Mouse (Mus musculus) neural tube, embryonic 11.5 days (tissue): ENCODE data around the gene Actn2. TPM values are rescaled to one million over a fixed set of nuclear protein-coding genes. Genes with fewer than 3 reads are reported as not detected.

Experiments used
- ATAC-seq: fragments of 200-750 bp; cut with Nextera tagmentation; 2 replicates; pipeline ENCODE4 v1.8.0; 2017; ENCODE audit warnings: moderate number of reproducible peaks, mild to moderate bottlenecking, moderate TSS enrichment, moderate library complexity; ENCODE audit not compliant: insufficient read depth, low FRiP score, low TSS enrichment
- DNase-seq: peaks from one replicate; pipeline ENCODE4 v3.0.0-alpha.2; 2015; ENCODE audit warnings: low spot score
- H3K27ac ChIP-seq: fragments of 300-500 bp; sonication (generic); 2 replicates; pipeline ENCODE4 v1.5.1; 2014; ENCODE audit warnings: low read depth, mild to moderate bottlenecking, low read length
- H3K27me3 ChIP-seq: fragments of 300-500 bp; sonication (generic); 2 replicates; pipeline ENCODE4 v1.6.1; 2014; ENCODE audit warnings: mild to moderate bottlenecking, low read length, mixed read lengths; ENCODE audit not compliant: control insufficient read depth, insufficient read depth
- H3K36me3 ChIP-seq: fragments of 300-500 bp; sonication (generic); 2 replicates; pipeline ENCODE4 v1.6.1; 2014; ENCODE audit warnings: mild to moderate bottlenecking, low read length, moderate library complexity, mixed read lengths; ENCODE audit not compliant: control insufficient read depth, insufficient read depth
- H3K4me1 ChIP-seq: fragments of 300-500 bp; sonication (generic); 2 replicates; pipeline ENCODE4 v1.6.1; 2014; ENCODE audit warnings: low read length, mixed read lengths; ENCODE audit not compliant: control insufficient read depth, insufficient read depth
- H3K4me2 ChIP-seq: fragments of 300-500 bp; sonication (generic); 2 replicates; pipeline ENCODE4 v1.6.1; 2014; ENCODE audit warnings: low read depth, mild to moderate bottlenecking, moderate library complexity
- H3K4me3 ChIP-seq: fragments of 300-500 bp; sonication (generic); 2 replicates; pipeline ENCODE4 v1.5.1; 2014; ENCODE audit warnings: low read depth, low read length
- H3K9ac ChIP-seq: fragments of 300-500 bp; sonication (generic); 2 replicates; pipeline ENCODE4 v1.6.1; 2014; ENCODE audit warnings: mild to moderate bottlenecking, low read length
- H3K9me3 ChIP-seq: fragments of 300-500 bp; sonication (generic); 2 replicates; pipeline ENCODE4 v1.6.1; 2016; ENCODE audit warnings: low read length; ENCODE audit not compliant: control insufficient read depth
- WGBS: fragments of 180-500 bp; shearing (Covaris S2); extraction: QIAGEN DNeasy Blood & Tissue Kit; methylation state at CpG from one replicate; pipeline ENCODE4 v1.1.7; 2014; 5-methylcytosine and 5-hydroxymethylcytosine counted together
- polyA plus RNA-seq: library from polyadenylated mRNA; unstranded; fragments of >200 nt; fragmentation: Nextera tagmentation; extraction: Ambion mirVana; gene quantifications from 2 replicates; pipeline ENCODE4 v1.2.1, GENCODE M21; 2014

Gene Actn2
- polyA plus RNA-seq, 1 experiment from 2014 or later = 31.9 TPM

DNA sequence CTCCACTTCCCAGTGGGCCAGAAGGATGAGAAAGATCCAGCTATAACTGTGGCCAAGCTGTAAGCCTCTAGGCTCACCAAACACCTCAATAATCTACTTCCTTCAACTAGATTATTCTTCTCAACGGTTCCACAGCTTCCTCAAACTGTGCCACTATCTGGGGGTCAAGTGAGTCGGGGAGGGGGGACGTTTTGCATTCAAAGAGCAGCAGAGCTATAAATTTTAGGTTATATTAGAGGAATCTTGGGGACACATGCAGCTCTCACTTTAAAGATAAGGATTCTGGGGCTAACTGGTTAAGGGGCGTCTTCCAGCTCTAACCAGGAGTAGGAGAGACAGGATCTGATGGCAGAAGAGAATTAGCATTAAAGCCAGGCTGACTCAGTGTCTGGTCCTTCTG is 15.6 kb upstream of the Actn2 start:
- ATAC-seq (no peak), DNase-seq (no peak)
- Histone ChIP-seq H3K27ac (no peak overlapping the region), H3K36me3 (no peaks in the 10 kb centered on the region), H3K27me3 (no peaks in the 10 kb centered on the region), H3K9ac (no peak overlapping the region), H3K9me3 (no peaks in the 10 kb centered on the region), H3K4me3 (no peak overlapping the region), H3K4me1 (no peaks in the 10 kb centered on the region), H3K4me2 (no peak overlapping the region)
- WGBS = 70% methylated on average over 4 of the region's 4 CpGs

DNA sequence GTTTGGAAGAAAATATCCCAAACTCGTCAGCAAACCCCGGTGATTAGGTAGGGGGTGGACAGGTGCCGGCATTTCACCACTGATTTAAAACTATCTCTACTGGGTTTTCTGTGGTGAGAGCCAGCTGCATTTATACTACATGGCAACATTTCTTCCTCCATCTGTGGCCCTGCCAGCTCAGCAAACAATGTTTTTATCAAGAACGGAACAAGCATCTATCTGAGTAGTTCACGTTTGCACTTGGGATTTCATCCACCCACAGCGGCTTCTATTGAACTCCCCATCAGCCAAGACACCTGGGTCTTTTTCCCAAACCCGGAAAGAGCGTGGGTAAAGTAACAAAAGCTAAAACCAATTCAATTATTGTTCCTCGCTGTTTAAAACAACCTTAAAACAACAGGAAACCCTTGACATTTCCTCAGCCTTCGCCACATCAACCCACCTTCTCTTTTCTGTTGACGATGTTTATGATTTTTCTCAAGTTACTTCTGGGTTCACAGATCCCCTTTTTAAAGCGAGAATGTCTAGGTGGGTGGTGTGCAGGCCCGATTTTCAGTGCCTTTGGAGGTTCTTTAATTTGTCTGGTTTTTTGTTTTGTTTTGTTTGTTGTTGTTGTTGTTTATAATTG is 8.8 kb upstream of the Actn2 start:
- 83% methylated on average over 13 of the region's 13 CpGs for WGBS
- no peak for DNase-seq
- Histone ChIP-seq H3K27ac (no peak overlapping the region), H3K27me3 (no peaks in the 10 kb centered on the region), H3K4me2 (no peak overlapping the region), H3K4me3 (no peak overlapping the region), H3K36me3 (no peaks in the 10 kb centered on the region), H3K9me3 (no peaks in the 10 kb centered on the region), H3K4me1 (no peaks in the 10 kb centered on the region), H3K9ac (no peak overlapping the region)
- no peak for ATAC-seq

DNA sequence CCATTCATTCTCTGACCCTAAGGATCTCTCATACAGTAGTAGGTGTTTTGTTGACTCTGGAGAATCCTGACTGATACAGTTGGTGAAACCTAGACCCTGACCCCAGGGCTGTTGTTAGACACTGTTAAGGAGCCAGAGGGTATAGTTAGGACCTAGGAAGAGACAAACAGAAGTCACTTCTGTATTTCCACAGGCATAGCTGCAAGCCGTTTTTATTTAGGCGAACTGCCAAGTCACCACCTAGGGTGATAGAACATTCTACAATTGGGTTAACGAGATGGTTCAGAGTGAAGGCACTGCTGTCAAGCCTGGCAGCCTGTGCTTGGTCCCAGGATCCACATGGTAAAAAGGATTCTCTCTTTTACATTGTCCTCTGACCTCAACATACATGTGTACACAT is 6.3 kb upstream of the Actn2 start:
- DNase-seq = no peak
- Histone ChIP-seq H3K9ac (no peak overlapping the region), H3K36me3 (no peaks in the 10 kb centered on the region), H3K27me3 (no peaks in the 10 kb centered on the region), H3K9me3 (no peaks in the 10 kb centered on the region), H3K4me2 (no peak overlapping the region), H3K4me3 (no peak overlapping the region), H3K27ac (no peak overlapping the region), H3K4me1 (no peaks in the 10 kb centered on the region)
- 88% methylated on average over 3 of the region's 3 CpGs for WGBS
- no peak for ATAC-seq

DNA sequence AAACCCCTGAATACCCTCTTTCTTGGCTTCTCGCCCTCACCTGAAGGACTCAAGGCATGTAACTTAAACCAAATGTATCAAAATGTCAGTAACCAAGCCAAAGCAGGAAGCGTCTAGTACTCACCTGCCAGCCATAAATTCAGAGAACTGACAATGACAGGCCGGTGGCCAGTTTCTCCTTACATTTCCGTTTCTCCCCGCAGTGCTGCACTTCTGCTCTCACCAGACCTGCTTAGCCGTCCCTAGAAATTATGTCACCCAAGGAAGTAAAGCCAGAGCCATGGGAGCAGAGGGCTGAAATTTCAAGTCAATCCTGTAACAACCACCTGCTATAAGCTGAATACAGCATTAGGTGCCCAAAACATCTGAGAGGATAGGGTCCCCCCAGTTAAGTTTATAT is 887 bp upstream of the Actn2 start:
- no peaks in the 10 kb centered on the region for H3K27me3 ChIP-seq
- DNase-seq = no peak
- WGBS = 59% methylated on average over 6 of the region's 6 CpGs

DNA sequence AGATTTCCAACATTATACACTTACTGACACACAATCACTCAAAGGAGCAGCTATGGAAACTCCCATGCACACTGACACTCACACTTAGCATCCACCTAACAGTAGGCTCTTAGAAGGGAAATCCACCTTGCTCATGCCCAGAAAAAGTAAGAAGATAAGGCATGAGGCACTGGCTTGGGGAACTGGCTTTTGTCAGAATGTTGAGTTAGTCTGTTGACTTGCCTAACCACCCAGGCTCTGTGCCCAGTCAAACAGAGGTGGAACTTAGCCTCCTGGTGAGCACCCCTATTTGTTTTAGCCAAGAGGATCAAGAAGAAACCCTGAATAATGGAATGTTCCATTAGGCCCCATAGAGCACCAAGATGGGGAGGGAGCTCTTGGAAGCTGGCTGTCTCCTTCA is 1.1 kb downstream of the Actn2 start:
- DNase-seq = no peak

More for the DNA sequence above, 887 bp upstream of the Actn2 start:
- Histone ChIP-seq H3K4me1 (peaks cover 3% of the 10 kb centered on the region; the same call in 1 of the 2 replicates), H3K9ac (no peak overlapping the region), H3K4me3 (no peak overlapping the region), H3K36me3 (no peaks in the 10 kb centered on the region), H3K27ac (no peak overlapping the region), H3K9me3 (no peaks in the 10 kb centered on the region), H3K4me2 (no peak overlapping the region)
- no peak for ATAC-seq

DNA sequence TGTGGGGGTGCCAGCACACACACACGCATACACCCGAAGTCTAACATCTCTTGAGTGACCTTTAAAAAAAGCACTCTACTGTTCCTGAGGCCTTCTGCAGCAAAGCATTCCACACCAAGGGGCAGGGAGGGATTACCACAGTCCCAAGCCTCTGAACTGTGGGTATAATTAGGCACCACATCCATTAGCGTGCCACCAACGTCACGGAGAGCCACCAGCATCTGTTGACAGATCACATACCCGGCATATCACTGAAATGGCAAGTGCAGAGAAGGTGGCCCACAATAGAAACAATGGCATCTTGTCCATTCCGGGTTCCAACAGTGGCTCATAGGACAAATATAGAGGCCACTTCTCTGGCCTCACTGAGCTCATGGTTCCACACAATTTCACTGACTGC is 2.8 kb downstream of the Actn2 start:
- peaks cover 3% of the 10 kb centered on the region; the same call in 1 of the 2 replicates for H3K4me1 ChIP-seq
- no peaks in the 10 kb centered on the region for H3K27me3 ChIP-seq
- 92% methylated on average over 7 of the region's 7 CpGs for WGBS
- H3K9me3 ChIP-seq = no peaks in the 10 kb centered on the region
- H3K27ac ChIP-seq = no peak overlapping the region
- DNase-seq = no peak
- no peak overlapping the region for H3K9ac ChIP-seq
- no peak overlapping the region for H3K4me2 ChIP-seq
- H3K36me3 ChIP-seq = no peaks in the 10 kb centered on the region
- no peak for ATAC-seq
- H3K4me3 ChIP-seq = no peak overlapping the region

More for the DNA sequence above, 1.1 kb downstream of the Actn2 start:
- Histone ChIP-seq H3K4me2 (no peak overlapping the region), H3K27me3 (no peaks in the 10 kb centered on the region), H3K9ac (no peak overlapping the region), H3K36me3 (no peaks in the 10 kb centered on the region), H3K9me3 (no peaks in the 10 kb centered on the region), H3K4me1 (peaks cover 3% of the 10 kb centered on the region; the same call in 1 of the 2 replicates), H3K27ac (no peak overlapping the region), H3K4me3 (no peak overlapping the region)
- ATAC-seq = no peak

DNA sequence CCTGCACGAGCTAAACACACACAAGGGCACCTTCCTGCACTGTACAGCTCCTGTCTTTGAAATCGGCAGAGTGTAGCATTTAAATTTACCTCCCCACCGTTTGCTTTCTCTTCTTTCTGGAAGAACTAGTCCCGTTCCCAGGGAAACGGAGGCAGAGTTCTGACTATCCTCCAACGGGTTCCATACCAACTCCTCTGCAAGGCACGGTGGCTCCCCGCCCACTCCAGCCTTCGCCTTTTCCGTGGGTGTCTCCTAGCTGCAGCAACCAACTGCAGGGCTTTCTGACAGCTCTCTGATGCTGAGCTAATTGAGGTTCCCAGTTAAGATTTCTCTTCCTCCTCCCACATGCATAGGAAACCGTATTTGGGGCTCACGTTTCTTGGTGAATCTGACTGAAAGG is 6.5 kb downstream of the Actn2 start:
- Histone ChIP-seq H3K27ac (no peak overlapping the region), H3K27me3 (no peaks in the 10 kb centered on the region), H3K4me3 (no peak overlapping the region), H3K36me3 (no peaks in the 10 kb centered on the region), H3K4me1 (no peaks in the 10 kb centered on the region), H3K9me3 (no peaks in the 10 kb centered on the region), H3K4me2 (no peak overlapping the region), H3K9ac (no peak overlapping the region)
- ATAC-seq (no peak), DNase-seq (no peak)
- WGBS = 79% methylated on average over 12 of the region's 12 CpGs

DNA sequence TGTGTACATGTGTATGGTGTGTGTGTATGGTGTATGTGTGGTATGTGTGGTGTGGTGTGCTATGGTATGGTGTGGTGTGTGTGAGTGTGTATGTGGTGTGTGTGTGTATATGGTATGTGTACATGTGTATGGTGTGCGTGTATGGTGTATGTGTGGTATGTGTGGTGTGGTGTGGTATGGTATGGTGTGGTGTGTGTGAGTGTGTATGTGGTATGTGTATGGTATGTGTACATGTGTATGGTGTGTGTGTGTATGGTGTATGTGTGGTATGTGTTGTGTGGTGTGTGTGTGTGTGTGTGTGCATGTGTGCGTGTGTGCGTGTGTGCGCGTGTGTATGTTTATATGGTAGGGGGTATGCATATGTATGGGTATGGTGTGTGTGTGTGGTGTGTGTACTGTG is 9.0 kb downstream of the Actn2 start:
- no peak overlapping the region for H3K4me3 ChIP-seq
- ATAC-seq (no peak), DNase-seq (no peak)
- H3K4me2 ChIP-seq = no peak overlapping the region
- H3K4me1 ChIP-seq = no peaks in the 10 kb centered on the region
- 99% methylated on average over 5 of the region's 5 CpGs for WGBS
- H3K9me3 ChIP-seq = no peaks in the 10 kb centered on the region
- H3K9ac ChIP-seq = no peak overlapping the region
- no peaks in the 10 kb centered on the region for H3K36me3 ChIP-seq
- no peak overlapping the region for H3K27ac ChIP-seq
- no peaks in the 10 kb centered on the region for H3K27me3 ChIP-seq

DNA sequence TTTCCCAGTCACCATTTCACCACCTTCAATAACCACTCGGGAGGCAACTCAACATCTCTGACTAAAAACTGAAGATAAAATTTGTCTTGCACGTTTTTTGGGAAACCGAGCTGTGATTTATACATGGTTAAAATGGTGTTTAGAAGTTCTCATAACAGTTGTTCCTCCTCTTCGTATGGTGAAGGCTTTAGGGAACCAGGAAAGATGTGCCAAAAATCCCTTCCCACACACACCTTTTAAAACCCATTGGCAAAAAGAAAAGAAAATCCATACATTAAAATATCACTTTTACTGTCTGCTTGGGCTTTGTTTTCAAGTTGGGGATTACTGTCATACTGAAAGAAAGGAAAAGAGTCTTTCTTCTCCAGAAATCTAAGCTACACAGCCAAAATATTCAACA is 12.2 kb downstream of the Actn2 start:
- ATAC-seq = no peak
- Histone ChIP-seq H3K27me3 (no peaks in the 10 kb centered on the region), H3K4me1 (no peaks in the 10 kb centered on the region), H3K4me3 (no peak overlapping the region), H3K4me2 (no peak overlapping the region), H3K9ac (no peak overlapping the region), H3K27ac (no peak overlapping the region), H3K9me3 (no peaks in the 10 kb centered on the region), H3K36me3 (no peaks in the 10 kb centered on the region)
- 86% methylated on average over 4 of the region's 4 CpGs for WGBS
- DNase-seq = no peak
